Mouse (Mus musculus): ENCODE data around the gene Clk1. TPM values are rescaled to one million over a fixed set of nuclear protein-coding genes. Genes with fewer than 3 reads are reported as not detected.
"Not testable (repeated sequence)": the region's sequence is repeated elsewhere in the genome, so short reads cannot be mapped to it uniquely, and the experiment has no call there.

Gene Clk1
- total RNA-seq, 2 experiments from 2014 or later, result 92.9 to 123 TPM

DNA sequence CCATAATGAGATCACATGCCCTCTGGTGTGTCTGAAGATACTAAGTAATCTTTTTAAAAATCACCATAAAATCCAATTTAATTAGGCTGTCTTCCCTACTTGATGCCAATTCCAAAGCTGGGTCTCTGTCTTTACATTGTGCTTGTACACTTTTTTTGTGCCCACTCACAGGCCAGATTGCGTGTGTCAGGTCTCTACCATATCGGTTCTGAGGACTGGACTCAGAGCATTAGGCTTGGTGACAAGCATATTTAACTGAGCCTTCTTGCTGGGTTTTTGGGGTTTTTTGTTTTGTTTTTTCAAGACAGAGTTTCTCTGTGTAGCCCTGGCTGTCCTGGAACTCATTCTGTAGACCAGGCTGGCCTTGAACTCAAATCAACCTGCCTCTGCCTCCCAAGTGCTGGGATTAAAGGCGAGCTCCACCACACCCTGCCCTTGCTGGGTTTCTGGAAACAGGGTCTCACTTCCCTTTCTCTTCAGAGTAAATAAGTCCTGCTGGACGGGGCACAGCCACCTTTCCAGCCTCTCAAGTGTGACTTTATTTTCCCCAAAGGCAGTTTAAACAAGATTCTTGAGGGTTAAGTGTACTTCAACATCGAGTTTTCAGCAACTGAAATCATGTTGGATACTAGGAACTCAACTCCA is 14.2 kb downstream of the Clk1 start:
- intact Hi-C loops (cut with DNase I), result no loop called here
- no peak for DNase-seq (ENCODE audit: low spot score in 2 of 2)

DNA sequence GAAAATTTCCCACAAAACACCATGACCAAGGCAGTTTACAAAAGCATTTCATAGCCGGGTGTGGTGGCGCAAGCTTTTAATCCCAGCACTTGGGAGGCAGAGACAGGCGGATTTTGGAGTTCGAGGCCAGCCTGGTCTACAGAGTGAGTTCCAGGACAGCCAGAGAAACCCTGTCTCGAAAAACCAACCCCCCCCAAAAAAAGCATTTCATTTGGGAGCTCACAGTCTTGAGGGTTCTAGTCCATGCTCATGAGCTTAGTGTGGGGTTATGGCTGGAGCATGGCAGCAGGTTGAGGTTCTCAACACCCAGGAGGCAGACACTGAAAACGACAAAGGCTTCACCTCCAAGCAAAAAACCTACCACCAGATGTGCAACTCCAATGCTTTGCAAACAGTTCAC is 15.7 kb downstream of the Clk1 start:
- intact Hi-C loops (cut with DNase I), result no loop called here
- DNase-seq (ENCODE audit: low spot score in 2 of 2), result no peak

DNA sequence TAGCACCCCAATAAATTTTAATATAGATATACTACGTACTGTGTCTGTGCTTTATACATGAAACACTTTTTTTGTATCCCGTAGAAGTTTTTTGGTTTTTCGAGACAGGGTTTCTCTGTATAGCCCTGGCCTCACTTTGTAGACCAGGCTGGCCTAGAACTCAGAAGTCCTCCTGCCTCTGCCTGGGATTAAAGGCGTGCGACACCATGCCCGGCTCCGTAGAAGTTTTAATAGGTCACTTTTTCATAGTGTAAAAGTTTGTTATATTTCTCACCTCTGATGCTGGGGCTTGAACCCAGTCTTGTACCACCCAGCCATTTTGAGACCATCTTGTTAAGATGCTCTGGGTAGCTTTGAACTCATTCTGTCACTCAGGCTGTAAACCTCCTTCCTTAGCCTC is 16.5 kb downstream of the Clk1 start:
- intact Hi-C loops (cut with DNase I), result no loop called here
- DNase-seq (ENCODE audit: low spot score in 2 of 2), result no peak

DNA sequence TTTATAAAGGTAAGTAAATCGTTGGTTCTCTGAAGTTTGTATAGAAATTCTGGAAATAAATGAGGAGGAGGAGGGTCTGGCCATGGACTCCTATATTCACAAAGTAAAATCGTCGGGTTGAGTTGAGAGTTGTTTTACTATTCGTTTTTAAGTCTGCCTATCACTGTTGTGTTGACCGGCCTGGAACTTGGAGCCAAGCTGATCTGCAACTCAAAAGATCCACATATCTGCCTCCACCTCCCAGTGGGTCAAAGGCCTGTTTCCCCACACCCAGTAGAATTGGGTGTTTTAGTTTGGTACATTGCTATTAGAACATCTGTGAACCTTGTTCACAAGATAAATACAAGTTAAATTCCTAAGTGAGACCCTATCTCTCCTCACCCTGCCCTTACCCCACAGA is 20.1 kb downstream of the Clk1 start:
- no peak for DNase-seq (ENCODE audit: low spot score in 2 of 2)
- intact Hi-C loops (cut with DNase I), result loop anchor here (2.0 kb wide), 1 partner anchor 13 kb away; no protein-coding TSS in a partner anchor

DNA sequence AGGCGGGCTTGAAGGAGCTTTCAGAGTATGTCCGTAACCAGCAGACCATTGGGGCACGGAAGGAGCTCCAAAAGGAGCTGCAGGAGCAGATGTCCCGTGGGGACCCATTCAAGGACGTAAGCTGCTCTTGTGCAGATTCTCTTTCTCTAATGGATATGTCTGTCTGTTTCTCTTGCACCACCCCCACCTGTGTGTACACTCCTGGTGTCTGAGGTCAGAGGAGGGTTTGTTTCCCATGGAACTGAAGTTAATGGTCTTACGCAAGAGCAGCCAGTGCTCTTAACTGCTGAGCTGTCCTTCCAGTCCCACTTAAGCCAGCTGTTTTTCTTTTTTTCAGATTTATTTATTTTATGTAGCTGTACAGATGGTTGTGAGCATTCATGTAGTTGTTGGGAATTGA is 22.5 kb downstream of the Clk1 start:
- intact Hi-C loops (cut with DNase I), result no loop called here
- DNase-seq (ENCODE audit: low spot score in 2 of 2), result no peak

DNA sequence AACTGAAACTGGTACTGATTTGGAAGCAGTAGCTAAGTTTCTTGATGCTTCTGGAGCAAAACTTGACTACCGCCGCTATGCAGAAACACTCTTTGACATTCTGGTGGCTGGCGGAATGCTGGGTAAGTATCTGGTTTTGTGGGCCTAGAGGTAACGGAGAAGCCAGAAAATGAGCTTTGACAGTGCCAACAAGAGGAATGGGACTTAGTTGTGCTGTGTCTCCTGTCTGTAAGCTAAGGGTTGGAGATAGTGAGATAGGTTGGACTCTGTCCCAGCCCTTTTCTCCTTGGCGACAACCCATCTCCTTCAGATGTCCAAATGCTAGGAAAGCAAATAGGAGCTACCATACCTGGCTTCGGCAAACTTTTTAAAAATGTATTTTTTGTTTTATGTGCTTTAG is 26.1 kb downstream of the Clk1 start:
- intact Hi-C loops (cut with DNase I), result loop anchor here (10.0 kb wide), 1 partner anchor 973 kb away; no protein-coding TSS in a partner anchor

DNA sequence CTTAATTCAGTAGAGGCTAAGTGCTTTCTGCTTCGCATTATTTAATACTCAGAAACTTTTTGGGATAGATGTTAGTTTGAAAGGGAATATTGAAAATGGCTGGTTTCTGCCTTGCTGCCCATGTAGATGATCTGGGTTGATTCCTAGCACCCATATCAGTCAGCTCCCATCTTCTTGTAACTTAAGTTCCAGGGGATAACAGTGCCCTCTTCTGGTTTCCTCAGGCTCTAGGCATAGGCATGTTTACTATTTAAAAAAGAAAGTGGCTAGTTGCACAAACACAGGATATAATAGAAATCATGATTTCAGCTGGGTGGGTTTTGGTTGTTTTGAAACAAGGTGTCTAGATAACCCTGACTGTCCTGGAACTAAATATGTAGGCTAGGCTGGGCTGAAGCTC is 27.7 kb downstream of the Clk1 start:
- no peak for DNase-seq (ENCODE audit: low spot score in 2 of 2)
- intact Hi-C loops (cut with DNase I), result loop anchor here (10.0 kb wide), 1 partner anchor 971 kb away; no protein-coding TSS in a partner anchor

More for the DNA sequence above, 26.1 kb downstream of the Clk1 start:
- no peak for DNase-seq (ENCODE audit: low spot score in 2 of 2)

DNA sequence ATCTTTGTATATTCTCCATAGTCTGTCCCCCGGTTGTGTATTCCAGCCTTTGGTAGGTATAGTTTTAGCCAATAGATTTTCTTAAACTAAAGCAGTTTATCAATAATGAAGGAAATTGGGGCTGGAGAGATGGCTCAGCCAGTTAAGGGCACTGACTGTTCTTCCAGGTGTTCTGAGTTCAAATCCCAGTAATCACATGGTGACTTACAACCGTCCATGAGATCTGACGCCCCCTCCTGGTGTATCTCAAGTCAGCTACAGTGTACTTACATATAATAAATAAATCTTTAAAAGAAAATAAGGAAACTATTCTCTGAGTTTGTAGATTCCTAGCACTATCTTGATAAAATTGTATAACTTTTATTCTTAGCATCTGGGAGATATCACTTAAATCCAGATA is 28.5 kb downstream of the Clk1 start:
- intact Hi-C loops (cut with DNase I), result loop anchor here (10.0 kb wide), 1 partner anchor 971 kb away; no protein-coding TSS in a partner anchor
- no peak for DNase-seq (ENCODE audit: low spot score in 2 of 2)

DNA sequence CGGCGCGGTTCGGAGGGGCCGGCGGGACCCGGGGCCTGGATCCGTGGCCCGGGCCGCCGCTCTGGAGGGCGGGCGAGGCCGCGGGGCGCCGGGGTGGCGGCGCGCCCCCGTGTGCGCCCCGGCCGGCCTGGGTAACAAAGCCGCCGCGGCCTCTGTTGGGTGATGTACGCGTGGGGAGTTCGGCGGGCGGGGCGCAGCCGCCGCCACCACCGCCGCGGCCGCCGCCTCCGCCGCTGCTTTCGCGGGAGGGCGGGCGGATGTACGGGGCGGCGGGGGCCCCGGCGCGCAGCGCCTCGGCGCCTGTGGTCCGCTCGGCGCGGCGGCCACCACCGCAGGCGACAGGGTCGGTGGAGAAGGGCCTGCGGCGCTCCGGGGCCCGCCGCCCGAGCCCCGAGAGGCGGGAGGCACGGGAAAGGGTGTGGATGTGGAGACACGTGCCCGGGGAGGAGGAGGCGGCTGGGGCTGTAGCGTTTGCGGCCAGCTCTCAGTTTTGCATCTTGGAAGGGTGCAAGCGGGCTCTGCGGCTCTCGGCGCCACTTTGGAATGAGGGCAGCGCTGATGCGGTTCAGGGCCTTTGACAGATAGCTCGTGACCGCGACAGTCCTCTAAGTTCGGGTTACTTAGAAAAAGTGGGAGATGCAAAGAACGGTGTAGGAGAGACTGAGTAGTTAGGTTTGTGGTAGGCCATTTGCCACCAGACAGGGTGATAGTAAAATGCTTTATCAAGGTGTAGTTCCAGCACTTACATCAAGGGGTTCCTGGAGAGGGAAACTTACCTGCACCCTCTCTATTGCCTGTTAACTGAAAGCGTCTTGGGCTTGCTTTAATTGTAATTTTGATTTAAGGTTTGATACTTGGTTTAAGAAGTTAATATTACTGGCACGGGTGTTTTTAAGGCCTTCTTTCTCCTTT is 30.3 kb downstream of the Clk1 start:
- peak; percentile 56 to 66 for DNase-seq (ENCODE audit: low spot score in 2 of 2)
- intact Hi-C loops (cut with DNase I), result loop anchor here (2.0 to 10.0 kb wide), 2 partner anchors 51 to 969 kb away; partner anchors contain the start of genes Nif3l1 and Ppil3

DNA sequence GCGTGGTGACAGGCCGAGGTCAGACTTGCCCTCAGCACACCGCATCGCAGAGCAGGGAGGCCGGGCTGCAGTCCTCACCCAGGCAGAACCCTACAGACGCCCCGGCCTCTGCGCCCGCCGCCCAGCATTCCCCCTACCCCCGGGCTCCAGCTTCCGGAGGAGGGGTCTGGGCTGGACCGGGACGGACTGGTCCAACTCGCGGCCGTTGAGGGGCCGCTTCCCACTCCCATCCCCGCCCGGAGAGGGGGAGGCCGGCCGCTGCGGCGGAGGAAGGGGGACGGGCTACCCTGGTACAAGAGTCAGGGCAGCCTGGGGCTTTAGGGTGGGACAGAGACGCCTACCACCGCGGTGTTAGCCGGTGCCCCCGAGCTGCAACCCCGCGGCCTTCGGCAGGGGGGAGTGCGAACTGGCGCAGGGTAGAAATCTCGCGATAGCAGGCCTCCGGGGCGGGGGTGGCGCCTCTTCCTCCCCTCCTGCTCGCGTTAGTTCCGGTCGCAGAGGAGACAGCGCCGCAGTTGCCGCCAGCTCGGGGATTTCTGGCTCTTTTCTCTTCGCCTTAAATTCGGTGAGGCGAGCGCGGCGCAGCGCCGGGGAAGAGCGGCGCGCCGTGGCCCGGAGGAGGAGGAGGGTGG is 31.1 kb downstream of the Clk1 start, which contains the start of gene Bzw1:
Gene Bzw1 (plus strand): TSS at position 247 of the 632 bp plus-strand sequence.
- intact Hi-C loops (cut with DNase I), result loop anchor here (2.0 to 10.0 kb wide), 2 partner anchors 52 to 968 kb away; partner anchors contain the start of genes Nif3l1 and Ppil3
- DNase-seq (ENCODE audit: low spot score in 2 of 2), result peak; percentile 90 to 93

DNA sequence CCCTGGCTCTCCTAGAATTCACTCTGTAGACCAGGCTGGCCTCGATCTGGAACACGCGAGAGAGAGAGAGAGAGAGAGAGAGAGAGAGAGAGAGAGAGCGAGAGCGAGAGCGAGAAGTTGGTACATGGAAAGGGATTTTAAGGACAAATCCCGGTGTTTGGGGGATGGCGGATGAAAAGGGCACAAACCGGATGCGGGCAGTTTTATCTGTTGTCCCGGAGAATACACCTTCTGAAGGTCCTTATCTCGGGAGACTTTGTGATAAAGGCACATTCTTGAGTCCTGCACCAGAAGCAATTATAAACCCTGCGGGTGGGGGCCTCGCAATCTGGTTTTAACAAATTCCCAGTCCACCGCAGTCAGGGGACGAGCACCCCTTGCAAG is 31.6 kb downstream of the Clk1 start:
- intact Hi-C loops (cut with DNase I), result loop anchor here (2.0 to 10.0 kb wide), 2 partner anchors 53 to 967 kb away; partner anchors contain the start of genes Nif3l1 and Ppil3
- DNase-seq (ENCODE audit: low spot score in 2 of 2), result no peak

DNA sequence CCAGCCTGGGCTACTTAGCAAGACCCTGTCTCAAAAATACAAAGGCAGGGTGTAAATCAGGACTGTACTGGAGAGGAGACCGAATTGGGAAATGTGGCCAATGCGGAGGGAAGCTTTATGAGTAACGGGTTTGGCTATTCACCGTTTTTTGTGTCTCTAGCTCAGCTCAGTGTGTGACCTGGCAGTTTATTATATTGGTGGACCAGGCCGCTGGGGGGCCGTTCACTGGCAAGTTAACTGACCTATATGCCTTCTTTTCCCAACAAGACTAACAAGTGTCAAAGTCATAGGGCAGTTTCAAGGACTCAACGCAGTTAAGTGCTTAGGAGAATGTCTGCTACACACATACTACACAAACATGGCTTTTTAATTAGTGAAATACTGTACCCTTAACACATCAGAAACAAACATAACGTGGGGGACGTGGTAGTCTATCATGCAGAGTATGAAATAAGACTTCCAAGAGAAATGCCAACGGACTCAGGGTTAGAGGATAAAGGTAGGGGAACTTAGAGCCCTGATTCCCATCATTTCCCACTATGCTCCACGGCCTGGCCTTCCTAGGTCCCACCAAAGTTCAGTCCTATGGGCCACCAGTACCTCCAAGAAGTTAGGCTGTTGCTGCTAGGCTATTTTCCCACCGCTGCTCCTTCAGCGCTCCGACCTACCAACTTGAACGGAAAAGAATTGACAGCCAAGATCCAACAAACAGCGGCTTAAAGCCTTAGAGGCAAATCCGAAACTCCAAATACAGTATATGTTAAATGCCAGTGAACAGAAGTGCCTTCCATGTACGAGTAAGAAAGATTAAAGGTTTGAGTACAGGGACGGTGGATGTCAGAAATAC is 32.2 kb downstream of the Clk1 start:
- intact Hi-C loops (cut with DNase I), result loop anchor here (2.0 to 10.0 kb wide), 2 partner anchors 53 to 967 kb away; partner anchors contain the start of genes Nif3l1 and Ppil3
- peak in 1 of 2 experiments; percentile 8 for DNase-seq (ENCODE audit: low spot score in 2 of 2)

DNA sequence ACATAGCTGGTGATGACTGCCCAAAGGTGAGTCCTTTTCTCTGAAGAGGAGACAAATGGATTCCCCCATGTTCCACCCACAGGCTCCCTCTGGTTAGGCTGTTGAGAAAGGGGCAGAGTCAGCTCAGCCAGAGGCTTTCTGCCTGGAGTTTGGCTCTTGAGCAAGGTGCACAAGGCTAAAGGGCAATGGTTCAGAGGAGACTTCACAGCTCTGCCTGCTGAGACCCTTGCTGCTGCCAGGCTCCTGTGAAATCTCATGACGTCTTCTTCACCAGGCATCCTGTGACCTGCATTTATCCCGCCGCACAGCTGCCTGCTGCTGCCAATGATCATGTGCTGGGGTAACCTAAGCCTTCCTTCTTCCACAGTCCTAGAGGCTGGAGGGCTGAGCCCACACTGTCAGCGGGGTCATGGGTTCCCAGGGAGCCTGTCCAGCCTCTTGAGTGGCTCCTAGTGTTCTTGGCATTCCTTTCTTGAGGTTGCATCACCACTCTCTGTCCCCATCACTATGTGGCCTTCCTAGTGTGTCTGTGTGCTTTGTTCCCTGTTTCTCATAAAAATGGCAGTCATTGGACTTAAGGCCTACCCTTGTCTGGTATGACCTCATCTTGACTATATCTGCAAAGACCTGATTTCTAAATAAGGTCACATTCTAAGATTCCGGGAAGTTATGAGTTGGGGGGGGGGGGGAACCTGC is 41.1 kb downstream of the Clk1 start:
- intact Hi-C loops (cut with DNase I), result no loop called here
- no peak for DNase-seq (ENCODE audit: low spot score in 2 of 2)

DNA sequence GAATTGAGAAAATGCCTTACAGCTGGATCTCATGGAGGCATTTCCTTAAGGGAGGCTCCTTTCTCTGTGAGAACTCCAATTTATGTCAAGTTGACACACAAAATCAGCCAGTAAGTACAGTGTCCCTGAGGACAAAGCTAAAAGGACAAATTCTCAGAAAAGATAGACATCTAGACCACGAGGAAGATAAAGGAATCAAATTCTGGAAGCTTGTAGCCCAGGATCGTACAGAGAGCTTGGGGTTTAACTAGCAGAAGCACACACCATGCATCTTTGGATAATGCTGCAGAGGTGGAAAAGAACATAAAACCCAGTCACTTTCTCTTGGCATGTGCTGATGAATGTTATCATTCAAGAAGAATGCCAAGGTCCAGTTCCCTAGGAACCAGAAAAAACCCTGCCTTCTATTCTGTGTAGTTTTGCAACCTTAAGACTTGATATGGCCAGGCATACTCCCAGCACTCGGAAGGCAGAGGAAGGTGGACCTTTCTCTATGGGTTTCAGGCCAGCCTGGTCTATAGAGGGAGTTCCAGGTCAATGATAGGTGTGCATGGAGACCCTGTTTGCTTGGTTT is 48.2 kb downstream of the Clk1 start:
- no peak for DNase-seq (ENCODE audit: low spot score in 2 of 2)
- intact Hi-C loops (cut with DNase I), result no loop called here

DNA sequence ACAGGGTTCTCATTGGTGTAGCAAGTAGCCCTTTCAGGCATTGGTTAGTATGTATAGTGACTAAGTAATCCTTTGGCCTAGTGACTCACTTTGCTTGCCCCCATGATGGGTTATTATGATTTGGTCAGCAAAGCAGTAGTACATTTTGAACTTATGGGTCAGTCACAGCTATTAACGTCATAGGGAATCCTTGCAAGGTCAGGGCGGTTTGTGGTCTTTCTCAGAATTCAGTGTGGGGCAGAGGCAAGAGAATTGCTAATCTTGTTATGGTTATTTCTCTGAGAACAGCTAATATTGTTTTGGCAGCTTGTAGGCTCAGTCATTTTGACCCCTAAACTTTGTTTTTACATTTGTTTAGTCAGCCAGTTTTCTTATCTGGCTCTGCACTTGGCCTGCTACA is 49.6 kb downstream of the Clk1 start:
- DNase-seq (ENCODE audit: low spot score in 2 of 2); intact Hi-C loops (cut with DNase I): not testable (repeated sequence)

DNA sequence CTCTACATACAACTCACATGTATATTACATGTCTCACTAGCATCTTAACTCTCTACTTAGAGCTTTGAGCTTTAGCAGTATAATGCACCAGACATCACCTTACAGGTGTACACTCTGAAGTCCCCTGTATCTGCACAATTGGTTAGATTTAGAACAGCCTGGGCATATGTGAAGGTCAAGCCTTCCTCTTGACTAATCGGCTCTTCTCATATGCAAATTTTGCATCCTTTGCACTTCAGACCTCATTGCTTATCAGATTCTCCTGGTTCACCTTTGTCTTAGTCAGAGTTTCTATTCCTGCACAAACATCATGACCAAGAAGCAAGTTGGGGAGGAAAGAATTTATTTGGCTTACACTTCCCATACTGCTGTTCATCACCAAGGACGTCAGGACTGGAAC is 54.1 kb downstream of the Clk1 start:
- intact Hi-C loops (cut with DNase I), result no loop called here
- no peak for DNase-seq (ENCODE audit: low spot score in 2 of 2)

DNA sequence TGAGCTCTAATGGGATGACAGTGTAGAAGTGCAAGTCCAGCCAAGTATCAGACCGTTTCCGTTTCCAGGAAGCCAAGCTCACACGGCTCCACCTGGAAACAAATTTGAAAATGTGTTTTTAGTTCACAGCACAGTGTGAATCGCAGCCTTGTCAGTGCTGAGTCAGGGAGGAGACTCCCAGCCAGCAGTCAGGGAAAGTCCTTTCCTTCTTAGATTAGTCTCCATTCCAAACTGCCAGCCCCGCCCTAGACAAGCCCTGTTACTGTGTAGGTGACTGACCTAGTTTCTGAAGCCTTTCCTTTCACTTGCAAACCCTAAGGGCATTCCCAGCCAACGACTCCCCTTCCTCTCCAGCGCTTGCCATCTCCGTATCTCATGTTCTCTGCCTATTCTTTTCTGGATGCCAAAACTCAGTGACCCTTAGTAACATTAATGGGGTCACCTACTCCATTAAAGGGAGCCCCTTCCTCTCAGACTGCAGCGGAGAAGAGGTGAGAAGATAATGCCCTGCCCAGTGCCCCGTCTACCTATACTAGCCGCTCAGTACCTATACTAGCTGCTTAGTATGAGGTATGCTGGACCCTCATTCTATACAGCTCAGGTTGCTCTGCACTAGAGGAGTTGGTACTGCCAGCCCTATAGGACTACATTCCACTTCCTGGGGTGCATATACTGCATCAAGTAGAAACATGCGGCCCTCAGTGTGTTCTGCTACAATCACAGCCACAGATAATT is 57.0 kb downstream of the Clk1 start:
- intact Hi-C loops (cut with DNase I), result no loop called here
- DNase-seq (ENCODE audit: low spot score in 2 of 2), result peak in 1 of 2 experiments; percentile 58

Data from left cerebral cortex, postnatal 25 days (tissue).